Mouse (Mus musculus) lung, embryonic 16.5 days (tissue): ENCODE data around the gene Rundc1. TPM values are rescaled to one million over a fixed set of nuclear protein-coding genes. Genes with fewer than 3 reads are reported as not detected.
A peak's percentile ranks its signal among the peaks of the same experiment; 100 is the strongest.

ENCODE experiments used
- ATAC-seq: fragments of 200-750 bp; cut with Nextera tagmentation; 2 replicates; pipeline ENCODE4 v1.8.0; 2017; ENCODE audit warnings: low read depth, mild to moderate bottlenecking, moderate library complexity
- H3K27ac ChIP-seq: fragments of 300-500 bp; sonication (generic); 2 replicates; pipeline ENCODE4 v1.5.1; 2014; ENCODE audit warnings: mild to moderate bottlenecking, control low read depth, low read length
- H3K27me3 ChIP-seq: fragments of 300-500 bp; sonication (generic); 2 replicates; pipeline ENCODE4 v1.6.1; 2014; ENCODE audit warnings: low read depth, low read length, mixed read lengths; ENCODE audit not compliant: control insufficient read depth, insufficient read depth
- H3K36me3 ChIP-seq: fragments of 300-500 bp; sonication (generic); 2 replicates; pipeline ENCODE4 v1.6.1; 2014; ENCODE audit warnings: low read length; ENCODE audit not compliant: control insufficient read depth, insufficient read depth
- H3K4me1 ChIP-seq: fragments of 300-500 bp; sonication (generic); replicated peaks from 2 replicates; pipeline ENCODE4 v1.6.1; 2014; ENCODE audit warnings: low read length, mixed read lengths; ENCODE audit not compliant: control insufficient read depth, insufficient read depth
- H3K4me2 ChIP-seq: fragments of 300-500 bp; sonication (generic); 2 replicates; pipeline ENCODE4 v1.6.1; 2014; ENCODE audit warnings: low read depth, low read length, control low read depth
- H3K4me3 ChIP-seq: fragments of 300-500 bp; sonication (generic); 2 replicates; pipeline ENCODE4 v1.5.1; 2014; ENCODE audit warnings: mild to moderate bottlenecking, low read length, control low read depth
- H3K9ac ChIP-seq: fragments of 300-500 bp; sonication (generic); 2 replicates; pipeline ENCODE4 v1.6.1; 2014; ENCODE audit warnings: low read length, control low read depth
- H3K9me3 ChIP-seq: fragments of 300-500 bp; sonication (generic); 2 replicates; pipeline ENCODE4 v1.6.1; 2016; ENCODE audit warnings: low read length; ENCODE audit not compliant: control insufficient read depth
- WGBS: fragments of 180-500 bp; shearing (Covaris S2); extraction: QIAGEN DNeasy Blood & Tissue Kit; methylation state at CpG from one replicate; pipeline ENCODE4 v1.1.7; 2014; 5-methylcytosine and 5-hydroxymethylcytosine counted together
- polyA plus RNA-seq: library from polyadenylated mRNA; unstranded; fragments of >200 nt; fragmentation: Nextera tagmentation; extraction: Ambion mirVana; gene quantifications from 2 replicates; pipeline ENCODE4 v1.2.1, GENCODE M21; 2015

Gene Rundc1
- polyA plus RNA-seq, 1 experiment from 2014 or later: 19.9 TPM

GRCm38 (mm10) chr11:101418991-101419390 is 5.9 kb upstream of the Rundc1 start:
- Histone ChIP-seq H3K4me3 (no peak overlapping the region), H3K27ac (no peak overlapping the region), H3K9me3 (no peaks in the 10 kb centered on the region), H3K9ac (no peak overlapping the region), H3K4me1 (peaks cover 6% of the 10 kb centered on the region), H3K4me2 (no peak overlapping the region), H3K27me3 (no peaks in the 10 kb centered on the region), H3K36me3 (no peaks in the 10 kb centered on the region)
- ATAC-seq: no peak
- WGBS: 58% methylated on average over 6 of the region's 6 CpGs

DNA sequence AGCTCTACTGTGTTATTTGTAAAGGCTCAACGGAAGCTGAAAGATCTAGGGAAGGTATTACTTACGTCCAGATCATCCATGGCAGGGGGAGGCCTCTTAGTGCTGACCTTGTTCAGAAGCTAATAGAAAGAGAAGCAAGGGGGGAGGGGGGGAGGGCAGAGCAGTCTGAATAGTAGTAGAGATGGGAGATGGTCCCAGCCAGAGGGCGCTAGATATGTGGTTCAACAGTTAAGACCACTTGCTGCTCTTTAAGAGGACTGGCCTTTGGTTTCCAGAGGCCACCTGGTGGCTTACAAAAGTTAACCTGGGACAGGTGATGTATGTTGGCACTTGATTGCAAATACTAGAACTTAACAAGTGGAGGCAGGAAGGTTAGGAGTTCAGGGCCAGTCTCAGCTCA is 5.3 kb upstream of the Rundc1 start:
- Histone ChIP-seq H3K27me3 (no peaks in the 10 kb centered on the region), H3K9me3 (no peaks in the 10 kb centered on the region), H3K4me3 (no peak overlapping the region), H3K9ac (no peak overlapping the region), H3K4me2 (no peak overlapping the region), H3K36me3 (no peaks in the 10 kb centered on the region), H3K4me1 (peaks cover 6% of the 10 kb centered on the region), H3K27ac (no peak overlapping the region)
- WGBS: 33% methylated on average over 3 of the region's 3 CpGs
- ATAC-seq: no peak

DNA sequence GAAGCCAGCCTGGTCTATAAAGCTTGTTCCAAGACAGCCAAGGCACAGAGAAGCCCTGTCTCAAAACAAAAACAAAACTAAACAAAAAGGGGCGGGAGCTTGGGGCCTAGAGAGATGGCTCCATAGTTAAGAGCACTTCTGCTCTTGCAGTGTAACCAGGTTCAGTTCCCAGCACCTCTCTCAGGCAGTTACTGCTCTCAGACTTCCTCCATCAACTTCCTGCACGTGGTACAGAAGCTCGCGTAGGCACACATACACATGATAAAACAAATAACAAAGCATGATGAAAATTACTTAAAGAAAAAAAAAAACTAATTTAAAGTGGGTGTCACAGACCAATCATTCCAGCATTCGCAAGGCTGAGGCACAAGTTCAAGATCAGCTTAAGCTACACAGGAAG is 4.7 kb upstream of the Rundc1 start:
- no peak overlapping the region for H3K9ac ChIP-seq
- WGBS: 80% methylated on average over 5 of the region's 5 CpGs
- ATAC-seq: no peak

DNA sequence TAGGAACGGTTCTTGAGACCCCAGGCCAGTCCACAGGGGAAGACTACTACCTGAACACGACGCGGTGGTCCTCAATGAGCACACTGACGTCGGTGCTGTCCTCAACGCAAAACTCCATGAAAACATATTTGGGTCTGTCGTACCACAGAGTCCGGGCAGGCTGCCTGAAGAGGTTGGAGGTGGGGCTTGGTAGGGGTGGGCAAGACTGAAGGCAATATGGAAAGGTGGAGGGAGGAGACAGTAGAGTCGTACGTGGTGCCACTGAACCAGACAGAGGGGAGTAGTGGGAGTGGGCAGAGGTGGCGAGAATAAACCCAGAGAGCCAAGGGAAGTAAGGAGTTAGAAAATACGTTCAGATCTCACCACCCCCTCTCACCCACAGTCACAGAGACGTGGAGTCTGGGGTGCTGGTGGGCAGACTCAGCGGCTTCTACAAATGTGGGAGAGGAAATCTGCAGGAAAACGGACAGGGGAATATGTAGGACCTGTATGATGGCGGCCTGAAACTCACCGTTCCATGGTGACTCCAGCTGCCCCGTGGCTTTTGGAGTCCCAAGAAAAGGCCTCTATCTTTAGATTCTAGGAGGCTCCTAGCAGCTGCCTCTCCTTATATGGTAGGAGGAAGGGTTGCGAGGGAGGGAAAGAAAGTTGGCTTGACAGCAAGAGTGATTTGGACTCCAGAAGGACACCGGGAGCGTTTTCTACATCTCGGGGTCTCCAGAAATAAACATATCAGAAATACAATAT is 607 bp upstream of the Rundc1 start, which contains the start of gene Gm27029:
Gm27029 (minus strand) TSS at position 692 of the 747 bp plus-strand sequence.
- Histone ChIP-seq H3K4me3 (peak within 1 kb of the TSS; percentile 79), H3K27me3 (no peaks in the 10 kb centered on the region), H3K4me1 (peaks cover 15% of the 10 kb centered on the region), H3K36me3 (no peaks in the 10 kb centered on the region), H3K4me2 (peak within 1 kb of the TSS; percentile 82), H3K9me3 (no peaks in the 10 kb centered on the region), H3K27ac (peak within 1 kb of the TSS; percentile 80), H3K9ac (peak within 1 kb of the TSS; percentile 79)
- peak; percentile 78 for ATAC-seq
- 3% methylated on average over 23 of the region's 23 CpGs for WGBS

More for the DNA sequence above, 4.7 kb upstream of the Rundc1 start:
- Histone ChIP-seq H3K36me3 (no peaks in the 10 kb centered on the region), H3K4me1 (peaks cover 6% of the 10 kb centered on the region), H3K4me3 (no peak overlapping the region), H3K4me2 (no peak overlapping the region), H3K9me3 (no peaks in the 10 kb centered on the region), H3K27me3 (no peaks in the 10 kb centered on the region), H3K27ac (no peak overlapping the region)

GRCm38 (mm10) chr11:101426165-101426564 is 1.3 kb downstream of the Rundc1 start:
- H3K4me2 ChIP-seq: peak overlapping the region; percentile 82
- WGBS: 47% methylated on average over 8 of the region's 8 CpGs
- no peak overlapping the region for H3K27ac ChIP-seq
- no peak for ATAC-seq
- H3K27me3 ChIP-seq: no peaks in the 10 kb centered on the region
- H3K9ac ChIP-seq: peak overlapping the region; percentile 79
- H3K4me1 ChIP-seq: peaks cover 15% of the 10 kb centered on the region
- no peaks in the 10 kb centered on the region for H3K9me3 ChIP-seq
- peak overlapping the region; percentile 79 for H3K4me3 ChIP-seq
- peaks cover 5% of the 10 kb centered on the region for H3K36me3 ChIP-seq

GRCm38 (mm10) chr11:101431327-101431726 is 6.4 kb downstream of the Rundc1 start:
- Histone ChIP-seq H3K36me3 (peaks cover 26% of the 10 kb centered on the region), H3K4me3 (no peak overlapping the region), H3K9ac (no peak overlapping the region), H3K4me1 (peaks cover 8% of the 10 kb centered on the region), H3K27me3 (no peaks in the 10 kb centered on the region), H3K4me2 (no peak overlapping the region), H3K27ac (no peak overlapping the region), H3K9me3 (no peaks in the 10 kb centered on the region)
- no peak for ATAC-seq
- WGBS: 89% methylated on average over 9 of the region's 9 CpGs

DNA sequence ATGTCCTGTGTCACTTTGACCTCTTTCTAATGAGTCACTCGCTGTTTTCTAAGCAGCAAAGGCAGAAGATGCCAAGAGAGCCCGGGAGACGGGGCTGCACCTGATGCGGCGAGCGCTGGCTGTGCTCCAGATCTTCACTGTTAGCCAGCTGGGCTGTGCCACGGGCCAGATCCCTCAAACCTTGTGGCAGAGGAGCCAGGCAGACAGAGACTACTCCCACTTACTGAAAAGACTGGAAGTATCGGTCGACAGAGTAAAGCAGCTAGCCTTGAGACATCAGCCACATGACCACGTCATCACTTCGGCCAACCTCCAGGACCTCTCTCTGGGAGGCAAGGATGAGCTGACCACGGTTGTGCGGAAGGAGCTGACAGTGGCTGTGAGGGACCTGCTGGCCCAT is 8.5 kb downstream of the Rundc1 start:
- Histone ChIP-seq H3K4me2 (no peak overlapping the region), H3K9me3 (no peaks in the 10 kb centered on the region), H3K4me3 (no peak overlapping the region), H3K4me1 (no peaks in the 10 kb centered on the region), H3K9ac (no peak overlapping the region), H3K27ac (no peak overlapping the region), H3K27me3 (no peaks in the 10 kb centered on the region), H3K36me3 (peaks cover 26% of the 10 kb centered on the region)
- ATAC-seq: no peak
- WGBS: 88% methylated on average over 13 of the region's 13 CpGs

DNA sequence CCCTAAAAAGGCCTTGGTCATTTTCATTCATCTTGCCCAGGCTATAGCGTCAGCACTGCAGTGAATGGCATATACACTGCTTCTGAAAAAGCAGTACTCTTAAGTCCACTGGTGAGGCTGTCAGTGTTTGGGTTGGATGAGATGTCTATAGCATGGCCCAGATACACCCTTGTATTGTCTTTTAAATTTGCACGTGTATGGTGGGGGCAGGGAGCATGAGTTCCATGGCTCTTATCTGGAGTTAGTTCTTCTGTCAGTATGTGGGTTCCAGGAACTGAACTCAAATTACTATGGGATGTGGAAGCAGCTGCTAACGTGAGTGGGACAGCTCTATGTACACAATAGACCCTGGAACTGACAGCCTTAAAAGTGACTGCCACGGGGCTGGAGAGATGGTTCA is 10.9 kb downstream of the Rundc1 start:
- no peak for ATAC-seq
- Histone ChIP-seq H3K4me3 (no peak overlapping the region), H3K9me3 (no peaks in the 10 kb centered on the region), H3K36me3 (peaks cover 22% of the 10 kb centered on the region), H3K4me1 (no peaks in the 10 kb centered on the region), H3K27me3 (no peaks in the 10 kb centered on the region), H3K9ac (no peak overlapping the region), H3K4me2 (no peak overlapping the region), H3K27ac (no peak overlapping the region)
- 68% methylated on average over 4 of the region's 4 CpGs for WGBS

DNA sequence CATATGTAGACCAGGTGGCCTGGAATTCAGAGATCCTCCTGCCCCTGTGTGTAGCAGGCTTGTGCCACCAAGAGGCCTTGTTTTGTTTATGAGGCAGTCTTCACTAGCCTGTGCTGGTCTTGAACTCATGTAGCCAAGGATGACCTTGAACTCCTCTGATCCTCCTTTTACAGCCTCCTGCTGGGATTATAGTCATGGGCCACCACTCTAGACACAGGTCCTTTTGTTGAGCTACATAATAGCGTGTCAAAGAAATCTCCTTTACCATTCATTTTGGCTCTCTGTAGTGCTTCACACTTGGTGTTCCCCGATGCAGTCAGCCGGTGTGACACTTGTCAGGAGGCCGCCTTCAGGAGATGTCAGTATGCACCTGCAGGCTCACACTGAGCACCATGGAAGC is 12.0 kb downstream of the Rundc1 start:
- no peaks in the 10 kb centered on the region for H3K9me3 ChIP-seq
- WGBS: 75% methylated on average over 4 of the region's 4 CpGs
- ATAC-seq: no peak
- no peaks in the 10 kb centered on the region for H3K4me1 ChIP-seq
- H3K4me3 ChIP-seq: no peak overlapping the region
- H3K4me2 ChIP-seq: no peak overlapping the region
- peaks cover 16% of the 10 kb centered on the region for H3K36me3 ChIP-seq
- no peak overlapping the region for H3K27ac ChIP-seq
- H3K27me3 ChIP-seq: no peaks in the 10 kb centered on the region
- no peak overlapping the region for H3K9ac ChIP-seq
